Mouse (Mus musculus) spleen, adult 2 months (tissue): ENCODE data around the gene Slc36a1. TPM values are rescaled to one million over a fixed set of nuclear protein-coding genes. Genes with fewer than 3 reads are reported as not detected.
A peak's percentile ranks its signal among the peaks of the same experiment; 100 is the strongest.

ENCODE experiments used
- DNase-seq, 2 experiments: peaks; one replicate each; pipeline versions ENCODE4 v3.0.0 to v3.0.0-alpha.2; 2012 to 2021; ENCODE audit warnings: low spot score in 2 of 2, low read depth in 1 of 2
- H3K27ac ChIP-seq: fragments of 200-500 bp; 2 replicates; pipeline ENCODE4 v1.5.1; 2012; ENCODE audit warnings: low read length, inconsistent platforms; ENCODE audit not compliant: insufficient read depth
- H3K27me3 ChIP-seq: fragments of 200-500 bp; 2 replicates; pipeline ENCODE4 v1.6.1; 2012; ENCODE audit warnings: mild to moderate bottlenecking, moderate library complexity, low read length, inconsistent platforms; ENCODE audit not compliant: control insufficient read depth, insufficient read depth
- H3K36me3 ChIP-seq: fragments of 200-500 bp; 2 replicates; pipeline ENCODE4 v1.6.1; 2012; ENCODE audit warnings: mild to moderate bottlenecking, low read length, inconsistent platforms; ENCODE audit not compliant: control insufficient read depth, insufficient read depth
- H3K4me1 ChIP-seq: fragments of 200-500 bp; 2 replicates; pipeline ENCODE4 v1.6.1; 2011; ENCODE audit warnings: inconsistent platforms; ENCODE audit not compliant: control insufficient read depth, insufficient read depth, insufficient read length
- H3K4me3 ChIP-seq: fragments of 200-500 bp; 2 replicates; pipeline ENCODE4 v1.5.1; 2011; ENCODE audit warnings: mild to moderate bottlenecking, inconsistent platforms; ENCODE audit not compliant: insufficient read depth, insufficient read length; ENCODE audit errors: extremely low read depth
- CTCF ChIP-seq: fragments of 200-500 bp; IDR thresholded peaks from 2 replicates; pipeline ENCODE4 v1.5.1; 2011; ENCODE audit warnings: mild to moderate bottlenecking, inconsistent platforms; ENCODE audit not compliant: insufficient read depth, insufficient read length, insufficient replicate concordance; ENCODE audit errors: extremely low read depth
- POLR2A ChIP-seq: fragments of 200-500 bp; IDR thresholded peaks from 2 replicates; pipeline ENCODE4 v1.6.1; 2011; ENCODE audit warnings: low read depth, low read length, inconsistent platforms
- WGBS: fragments of 180-500 bp; shearing (Covaris S2); methylation state at CpG from one replicate; pipeline ENCODE4 v1.1.7; 2018; 5-methylcytosine and 5-hydroxymethylcytosine counted together
- polyA plus RNA-seq: library from polyadenylated mRNA; depleted of rRNA; stranded (reverse); fragments of >200 nt; gene quantifications from 2 replicates; pipeline ENCODE4 v1.2.3, GENCODE M21; 2012; rRNA removed

Slc36a1 gene
- 25.7 and 26.0 TPM in 2 replicates for polyA plus RNA-seq

GRCm38 (mm10) chr11:55204159-55204596 lies at the start of gene Slc36a1:
TSS of gene Slc36a1 (plus strand) at chr11:55204350.
- peak within 1 kb of the TSS; percentile 78 for H3K4me3 ChIP-seq
- peak; percentile 79 to 97 for DNase-seq
- no peaks in the 10 kb centered on the region for H3K36me3 ChIP-seq
- H3K4me1 ChIP-seq = peaks cover 3% of the 10 kb centered on the region; the same call in 1 of the 2 replicates
- WGBS = under 1% methylated on average over 31 of the region's 31 CpGs
- TF ChIP-seq CTCF (peak; percentile 98), POLR2A (no peak)
- no peaks in the 10 kb centered on the region for H3K27me3 ChIP-seq
- no peak within 1 kb of the TSS; the same call in 1 of the 2 replicates for H3K27ac ChIP-seq

- Histone ChIP-seq H3K36me3 (no peaks in the 10 kb centered on the region), H3K27ac (peak overlapping the region; percentile 92), H3K4me1 (peaks cover 14% of the 10 kb centered on the region; the same call in 1 of the 2 replicates), H3K27me3 (no peaks in the 10 kb centered on the region), H3K4me3 (no peak overlapping the region; the same call in 1 of the 2 replicates)
- TF ChIP-seq CTCF (no peak), POLR2A (no peak)
- WGBS = 4% methylated on average over 3 of the region's 3 CpGs
- no peak for DNase-seq
Observed at GRCm38 (mm10) chr11:55154398-55155069, 49.6 kb upstream of the Slc36a1 start.

GRCm38 (mm10) chr11:55155070-55155421 lies 49.1 kb upstream of the Slc36a1 start:
- peaks cover 14% of the 10 kb centered on the region; the same call in 1 of the 2 replicates for H3K4me1 ChIP-seq
- H3K27me3 ChIP-seq = no peaks in the 10 kb centered on the region
- H3K36me3 ChIP-seq = no peaks in the 10 kb centered on the region
- WGBS = 7% methylated on average over 6 of the region's 6 CpGs
- no peak overlapping the region for H3K4me3 ChIP-seq
- peak; percentile 70 to 73 for DNase-seq
- H3K27ac ChIP-seq = peak overlapping the region; percentile 69
- TF ChIP-seq CTCF (no peak), POLR2A (no peak)

GRCm38 (mm10) chr11:55158785-55159359 lies 45.3 kb upstream of the Slc36a1 start:
- Histone ChIP-seq H3K36me3 (no peaks in the 10 kb centered on the region), H3K4me1 (peaks cover 14% of the 10 kb centered on the region; the same call in 1 of the 2 replicates), H3K27ac (no peak overlapping the region), H3K27me3 (no peaks in the 10 kb centered on the region), H3K4me3 (no peak overlapping the region)
- DNase-seq = peak; percentile 79 to 88
- TF ChIP-seq POLR2A = no peak
- peak; percentile 80; the same call in 1 of the 2 replicates for TF ChIP-seq CTCF
- WGBS = 52% methylated on average over 13 of the region's 13 CpGs

GRCm38 (mm10) chr11:55162670-55163069 lies 41.5 kb upstream of the Slc36a1 start:
- no peak for TF ChIP-seq POLR2A
- peak; percentile 49; the same call in 1 of the 2 replicates for TF ChIP-seq CTCF
- Histone ChIP-seq H3K4me1 (0 out of 2 replicates have a peak, but pooled peaks cover 2% of the 10 kb centered on the region), H3K4me3 (no peak overlapping the region), H3K36me3 (no peaks in the 10 kb centered on the region), H3K27me3 (no peaks in the 10 kb centered on the region), H3K27ac (no peak overlapping the region)
- DNase-seq = peak; percentile 22 to 62
- WGBS = 56% methylated on average over 9 of the region's 9 CpGs

GRCm38 (mm10) chr11:55164723-55165122 lies 39.4 kb upstream of the Slc36a1 start:
- no peaks in the 10 kb centered on the region for H3K27me3 ChIP-seq
- H3K36me3 ChIP-seq = no peaks in the 10 kb centered on the region
- DNase-seq = peak; percentile 36 to 44
- TF ChIP-seq CTCF = peak; percentile 39; the same call in 1 of the 2 replicates
- TF ChIP-seq POLR2A = no peak
- 31% methylated on average over 3 of the region's 3 CpGs for WGBS
- H3K4me1 ChIP-seq = no peaks in the 10 kb centered on the region
- H3K4me3 ChIP-seq = no peak overlapping the region
- no peak overlapping the region for H3K27ac ChIP-seq

GRCm38 (mm10) chr11:55165748-55166147 lies 38.4 kb upstream of the Slc36a1 start:
- Histone ChIP-seq H3K4me3 (no peak overlapping the region), H3K36me3 (no peaks in the 10 kb centered on the region), H3K27me3 (no peaks in the 10 kb centered on the region), H3K4me1 (no peaks in the 10 kb centered on the region), H3K27ac (no peak overlapping the region)
- DNase-seq = no peak
- no peak for TF ChIP-seq CTCF
- no peak for TF ChIP-seq POLR2A
- 52% methylated on average over 7 of the region's 7 CpGs for WGBS
